Mouse (Mus musculus): ENCODE data around the gene Zbtb45.

The Zbtb45 gene

GRCm38 (mm10) chr7:13034148-13034977 lies 24.5 kb upstream of the Zbtb45 start, which contains the start of gene Chmp2a:
TSS of gene Chmp2a (minus strand) at chr7:13034807.
- DNase-seq (ENCODE audit: low spot score in 2 of 2): peak; percentile 97 to 98

GRCm38 (mm10) chr7:13033451-13034147 lies 23.8 kb upstream of the Zbtb45 start:
- DNase-seq (ENCODE audit: low spot score in 2 of 2): no peak

- no peak for DNase-seq (ENCODE audit: low spot score in 2 of 2)
Observed at GRCm38 (mm10) chr7:13032541-13032940, 22.7 kb upstream of the Zbtb45 start.

GRCm38 (mm10) chr7:13031983-13032382 lies 22.1 kb upstream of the Zbtb45 start:
- DNase-seq (ENCODE audit: low spot score in 2 of 2): no peak

- no peak for DNase-seq (ENCODE audit: low spot score in 2 of 2)
Observed at GRCm38 (mm10) chr7:13031069-13031468, 21.2 kb upstream of the Zbtb45 start.

GRCm38 (mm10) chr7:13028986-13029385 lies 19.2 kb upstream of the Zbtb45 start:
- DNase-seq (ENCODE audit: low spot score in 2 of 2): no peak

- no peak for DNase-seq (ENCODE audit: low spot score in 2 of 2)
Observed at GRCm38 (mm10) chr7:13025511-13026112, 15.8 kb upstream of the Zbtb45 start.

- DNase-seq (ENCODE audit: low spot score in 2 of 2): peak; percentile 81 to 83
Observed at GRCm38 (mm10) chr7:13024805-13025204, 15.0 kb upstream of the Zbtb45 start.

GRCm38 (mm10) chr7:13023928-13024731 lies 14.3 kb upstream of the Zbtb45 start:
- DNase-seq (ENCODE audit: low spot score in 2 of 2): peak; percentile 91 to 93

- DNase-seq (ENCODE audit: low spot score in 2 of 2): peak; percentile 66 to 76
Observed at GRCm38 (mm10) chr7:13022773-13023535, 13.1 kb upstream of the Zbtb45 start.

GRCm38 (mm10) chr7:13015217-13015616 lies 5.4 kb upstream of the Zbtb45 start:
- no peak for DNase-seq (ENCODE audit: low spot score in 2 of 2)

GRCm38 (mm10) chr7:13014275-13014839 lies 4.5 kb upstream of the Zbtb45 start:
- no peak for DNase-seq (ENCODE audit: low spot score in 2 of 2)

GRCm38 (mm10) chr7:13013671-13014070 lies 3.8 kb upstream of the Zbtb45 start:
- no peak for DNase-seq (ENCODE audit: low spot score in 2 of 2)

- peak; percentile 89 to 90 for DNase-seq (ENCODE audit: low spot score in 2 of 2)
Observed at GRCm38 (mm10) chr7:13009143-13010004, 460 bp downstream of the Zbtb45 start.

- no peak for DNase-seq (ENCODE audit: low spot score in 2 of 2)
Observed at GRCm38 (mm10) chr7:13007341-13008092, 2.3 kb downstream of the Zbtb45 start.

GRCm38 (mm10) chr7:13006531-13006930 lies 3.3 kb downstream of the Zbtb45 start:
- DNase-seq (ENCODE audit: low spot score in 2 of 2): no peak

- DNase-seq (ENCODE audit: low spot score in 2 of 2): no peak
Observed at GRCm38 (mm10) chr7:13006011-13006410, 3.8 kb downstream of the Zbtb45 start.

- DNase-seq (ENCODE audit: low spot score in 2 of 2): no peak
Observed at GRCm38 (mm10) chr7:13003380-13003779, 6.5 kb downstream of the Zbtb45 start.

GRCm38 (mm10) chr7:13001584-13001983 lies 8.2 kb downstream of the Zbtb45 start:
- no peak for DNase-seq (ENCODE audit: low spot score in 2 of 2)
